Mouse (Mus musculus): ENCODE results near the gene Sytl1. TPM values are rescaled to one million over a fixed set of nuclear protein-coding genes. Genes with fewer than 3 reads are reported as not detected.

Sytl1 gene
- polyA plus RNA-seq, 1 experiment from 2014 or later, result 1.6 TPM

GRCm38 (mm10) chr4:133256820-133257219 lies 6.1 kb downstream of the Sytl1 start:
- H3K4me3 ChIP-seq, result peak overlapping the region; percentile 26; the same call in 1 of the 2 replicates
- H3K36me3 ChIP-seq (replicated peaks), result no peaks in the 10 kb centered on the region
- H3K9me3 ChIP-seq, result no peaks in the 10 kb centered on the region
- H3K27ac ChIP-seq (replicated peaks), result 0 out of 2 replicates have a peak overlapping the region, but pooled peaks have one; percentile 35
- H3K4me1 ChIP-seq, result peaks cover 23% of the 10 kb centered on the region
- peaks cover 75% of the 10 kb centered on the region for H3K27me3 ChIP-seq (replicated peaks; ENCODE audit: low read depth, poor library complexity, severe bottlenecking)
- 18% methylated on average over 24 of the region's 24 CpGs for WGBS
- DNase-seq (ENCODE audit: low spot score), result peak; percentile 40

- H3K4me1 ChIP-seq, result peaks cover 34% of the 10 kb centered on the region
- 63% methylated on average over 6 of the region's 6 CpGs for WGBS
- H3K36me3 ChIP-seq (replicated peaks), result no peaks in the 10 kb centered on the region
- H3K4me3 ChIP-seq, result no peak overlapping the region
- no peak for DNase-seq (ENCODE audit: low spot score)
- H3K27me3 ChIP-seq (replicated peaks; ENCODE audit: low read depth, poor library complexity, severe bottlenecking), result peaks cover 89% of the 10 kb centered on the region
- H3K9me3 ChIP-seq, result no peaks in the 10 kb centered on the region
- no peak overlapping the region for H3K27ac ChIP-seq (replicated peaks)
These were observed 7.5 kb downstream of the Sytl1 start for GRCm38 (mm10) chr4:133255392-133255791.

GRCm38 (mm10) chr4:133253412-133253811 lies 9.5 kb downstream of the Sytl1 start:
- Histone ChIP-seq H3K4me1 (peaks cover 41% of the 10 kb centered on the region), H3K4me3 (no peak overlapping the region), H3K27ac (replicated peaks) (no peak overlapping the region), H3K9me3 (no peaks in the 10 kb centered on the region), H3K36me3 (replicated peaks) (no peaks in the 10 kb centered on the region), H3K27me3 (replicated peaks; ENCODE audit: low read depth, poor library complexity, severe bottlenecking) (peaks cover 100% of the 10 kb centered on the region)
- no peak for DNase-seq (ENCODE audit: low spot score)
- WGBS, result 87% methylated on average over 12 of the region's 12 CpGs

- Histone ChIP-seq H3K27me3 (replicated peaks; ENCODE audit: low read depth, poor library complexity, severe bottlenecking) (peaks cover 100% of the 10 kb centered on the region), H3K4me1 (peaks cover 34% of the 10 kb centered on the region), H3K27ac (replicated peaks) (no peak overlapping the region), H3K9me3 (no peaks in the 10 kb centered on the region), H3K36me3 (replicated peaks) (no peaks in the 10 kb centered on the region), H3K4me3 (no peak overlapping the region)
- WGBS, result 34% methylated on average over 4 of the region's 4 CpGs
- peak; percentile 43 for DNase-seq (ENCODE audit: low spot score)
These were observed 10.8 kb downstream of the Sytl1 start for GRCm38 (mm10) chr4:133252089-133252488.

DNA sequence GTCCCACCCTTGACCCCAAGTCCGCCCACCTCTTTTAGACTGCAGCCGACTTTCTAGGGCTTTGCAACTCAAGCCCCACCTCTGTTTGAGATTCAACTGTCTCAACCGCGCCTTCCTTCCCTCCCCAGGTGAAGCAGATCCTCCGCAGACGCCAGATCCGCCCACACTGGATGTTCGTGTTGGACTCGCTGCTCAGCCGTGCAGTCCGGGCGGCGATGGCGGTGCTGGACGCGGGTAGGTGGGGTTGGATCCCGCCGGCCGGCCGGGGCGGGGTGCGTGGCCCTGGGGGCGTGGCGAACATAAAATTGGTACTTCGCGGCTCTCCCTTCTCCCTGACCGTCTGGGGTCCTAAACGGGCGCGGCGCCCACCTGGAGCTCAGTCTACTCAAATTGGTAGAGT lies 11.7 kb downstream of the Sytl1 start:
- Histone ChIP-seq H3K4me3 (peak overlapping the region; percentile 62), H3K36me3 (replicated peaks) (no peaks in the 10 kb centered on the region), H3K9me3 (no peaks in the 10 kb centered on the region), H3K4me1 (peaks cover 33% of the 10 kb centered on the region), H3K27me3 (replicated peaks; ENCODE audit: low read depth, poor library complexity, severe bottlenecking) (peaks cover 100% of the 10 kb centered on the region), H3K27ac (replicated peaks) (no peak overlapping the region; the same call in 1 of the 2 replicates)
- peak; percentile 57 for DNase-seq (ENCODE audit: low spot score)
- 1% methylated on average over 31 of the region's 31 CpGs for WGBS

- H3K4me1 ChIP-seq, result peaks cover 33% of the 10 kb centered on the region
- 2% methylated on average over 22 of the region's 22 CpGs for WGBS
- H3K4me3 ChIP-seq, result peak overlapping the region; percentile 62
- DNase-seq (ENCODE audit: low spot score), result peak; percentile 92
- H3K27me3 ChIP-seq (replicated peaks; ENCODE audit: low read depth, poor library complexity, severe bottlenecking), result peaks cover 100% of the 10 kb centered on the region
- no peaks in the 10 kb centered on the region for H3K36me3 ChIP-seq (replicated peaks)
- H3K9me3 ChIP-seq, result no peaks in the 10 kb centered on the region
- H3K27ac ChIP-seq (replicated peaks), result peak overlapping the region; percentile 30; the same call in 1 of the 2 replicates
These were observed 12.3 kb downstream of the Sytl1 start for GRCm38 (mm10) chr4:133250609-133251008.

DNA sequence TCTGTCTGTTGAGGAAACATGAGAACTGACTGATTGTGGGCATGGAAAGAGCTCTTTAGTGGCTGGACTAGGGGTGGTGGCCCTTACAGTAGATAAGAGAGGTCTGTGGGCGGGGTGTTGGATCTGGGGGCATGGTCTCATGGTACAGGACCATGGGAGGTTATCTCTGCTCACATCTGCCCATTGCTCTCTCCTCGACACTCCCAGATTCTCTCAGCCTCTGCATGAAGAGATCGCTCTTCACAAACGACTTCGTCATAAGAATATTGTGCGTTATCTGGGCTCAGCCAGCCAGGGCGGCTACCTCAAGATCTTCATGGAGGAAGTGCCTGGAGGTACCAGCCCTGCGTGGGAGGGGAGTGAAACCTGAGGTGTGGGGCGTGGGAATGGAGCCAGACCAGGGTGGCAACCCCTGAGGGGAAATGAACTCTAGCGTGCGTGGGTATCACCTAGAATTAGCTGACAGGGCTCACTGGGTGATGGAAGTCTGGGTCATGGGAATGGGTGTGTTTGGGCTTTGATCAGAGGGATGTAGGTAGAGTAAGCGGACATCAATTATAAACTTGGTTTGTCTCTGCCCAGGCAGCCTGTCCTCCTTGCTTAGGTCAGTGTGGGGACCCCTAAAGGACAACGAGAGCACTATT lies 15.0 kb downstream of the Sytl1 start:
- Histone ChIP-seq H3K36me3 (replicated peaks) (no peaks in the 10 kb centered on the region), H3K4me1 (peaks cover 43% of the 10 kb centered on the region), H3K9me3 (no peaks in the 10 kb centered on the region), H3K27me3 (replicated peaks; ENCODE audit: low read depth, poor library complexity, severe bottlenecking) (peaks cover 100% of the 10 kb centered on the region), H3K4me3 (no peak overlapping the region), H3K27ac (replicated peaks) (no peak overlapping the region)
- 77% methylated on average over 13 of the region's 13 CpGs for WGBS
- no peak for DNase-seq (ENCODE audit: low spot score)

DNA sequence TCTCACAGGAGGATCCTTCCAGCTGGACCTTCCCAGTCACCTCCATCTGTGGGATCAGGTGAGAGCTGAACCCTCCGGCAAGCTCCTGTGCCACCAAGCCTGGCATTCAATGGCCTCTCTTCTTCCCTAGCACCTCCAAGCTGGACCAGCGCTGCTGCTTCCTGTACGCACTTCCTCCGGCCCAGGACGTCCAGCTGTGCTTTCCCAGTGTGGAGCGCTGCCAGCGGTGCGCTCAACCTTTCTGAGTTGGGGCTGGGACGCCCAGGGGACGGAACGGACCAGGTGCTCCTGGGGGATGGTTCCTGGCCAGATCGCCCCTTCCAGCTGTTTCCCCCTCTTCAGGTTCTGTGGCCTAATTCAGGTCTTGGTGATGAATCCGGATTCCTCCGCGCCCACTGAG lies 15.8 kb downstream of the Sytl1 start:
- Histone ChIP-seq H3K36me3 (replicated peaks) (no peaks in the 10 kb centered on the region), H3K4me3 (no peak overlapping the region), H3K9me3 (no peaks in the 10 kb centered on the region), H3K27ac (replicated peaks) (no peak overlapping the region; the same call in 1 of the 2 replicates), H3K4me1 (peaks cover 50% of the 10 kb centered on the region), H3K27me3 (replicated peaks; ENCODE audit: low read depth, poor library complexity, severe bottlenecking) (peaks cover 100% of the 10 kb centered on the region)
- no peak for DNase-seq (ENCODE audit: low spot score)
- 23% methylated on average over 15 of the region's 15 CpGs for WGBS

DNA sequence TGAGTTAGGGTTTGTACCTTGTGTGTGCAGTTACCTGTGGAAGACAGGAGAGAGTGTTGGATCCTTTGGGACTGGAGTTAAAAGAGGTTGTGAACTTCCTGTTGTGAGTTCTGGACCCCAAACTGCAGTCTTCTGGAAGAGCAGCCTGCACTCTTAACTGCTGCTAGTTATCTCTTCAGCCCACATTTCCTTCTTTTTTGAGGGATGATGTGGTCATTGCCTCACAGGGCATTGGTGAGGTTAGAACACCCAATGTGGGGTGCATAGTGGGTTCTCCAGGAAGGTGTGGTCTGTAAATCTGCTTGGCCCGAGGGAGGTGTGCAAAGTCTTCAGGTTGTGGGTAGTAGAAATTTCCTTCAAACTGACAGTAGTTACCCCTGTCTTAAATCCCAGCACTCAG lies 18.6 kb downstream of the Sytl1 start:
- Histone ChIP-seq H3K4me3 (no peak overlapping the region), H3K9me3 (no peaks in the 10 kb centered on the region), H3K36me3 (replicated peaks) (no peaks in the 10 kb centered on the region), H3K27me3 (replicated peaks; ENCODE audit: low read depth, poor library complexity, severe bottlenecking) (peaks cover 95% of the 10 kb centered on the region), H3K4me1 (peaks cover 43% of the 10 kb centered on the region), H3K27ac (replicated peaks) (no peak overlapping the region)
- WGBS, result 86% methylated on average over 1 of the region's 1 CpGs
- DNase-seq (ENCODE audit: low spot score), result no peak

DNA sequence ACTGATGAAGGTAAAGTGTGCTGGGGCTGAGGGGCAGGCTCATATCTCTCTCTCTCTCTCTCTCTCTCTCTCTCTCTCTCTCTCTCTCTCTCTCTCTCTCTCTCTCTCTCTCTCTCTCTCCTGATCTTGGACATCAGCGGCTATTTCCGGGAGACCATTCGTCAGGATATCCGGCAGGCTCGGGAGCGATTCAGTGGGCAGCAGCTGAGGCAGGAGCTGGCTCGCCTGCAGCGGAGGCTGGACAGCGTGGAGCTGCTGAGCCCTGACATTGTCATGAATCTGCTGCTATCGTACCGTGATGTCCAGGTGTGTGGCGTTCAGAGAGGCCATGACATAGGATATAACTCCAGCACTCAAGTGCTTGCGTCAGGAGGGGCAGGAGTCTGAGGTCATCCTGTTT lies 19.4 kb downstream of the Sytl1 start:
- Histone ChIP-seq H3K4me1 (peaks cover 43% of the 10 kb centered on the region), H3K36me3 (replicated peaks) (no peaks in the 10 kb centered on the region), H3K27me3 (replicated peaks; ENCODE audit: low read depth, poor library complexity, severe bottlenecking) (peaks cover 95% of the 10 kb centered on the region), H3K9me3 (no peaks in the 10 kb centered on the region), H3K27ac (replicated peaks) (0 out of 2 replicates have a peak overlapping the region, but pooled peaks have one; percentile 14), H3K4me3 (0 out of 2 replicates have a peak overlapping the region, but pooled peaks have one; percentile 17)
- 57% methylated on average over 13 of the region's 13 CpGs for WGBS
- no peak for DNase-seq (ENCODE audit: low spot score)

GRCm38 (mm10) chr4:133242710-133243109 lies 20.2 kb downstream of the Sytl1 start:
- WGBS, result 56% methylated on average over 9 of the region's 9 CpGs
- peaks cover 90% of the 10 kb centered on the region for H3K27me3 ChIP-seq (replicated peaks; ENCODE audit: low read depth, poor library complexity, severe bottlenecking)

GRCm38 (mm10) chr4:133241910-133242309 lies 21.0 kb downstream of the Sytl1 start:
- WGBS, result 29% methylated on average over 11 of the region's 11 CpGs
- H3K27me3 ChIP-seq (replicated peaks; ENCODE audit: low read depth, poor library complexity, severe bottlenecking), result peaks cover 90% of the 10 kb centered on the region

More at GRCm38 (mm10) chr4:133242710-133243109, 20.2 kb downstream of the Sytl1 start:
- DNase-seq (ENCODE audit: low spot score), result no peak
- H3K9me3 ChIP-seq, result no peaks in the 10 kb centered on the region
- 0 out of 2 replicates have a peak overlapping the region, but pooled peaks have one; percentile 5 for H3K4me3 ChIP-seq
- H3K27ac ChIP-seq (replicated peaks), result no peak overlapping the region
- no peaks in the 10 kb centered on the region for H3K36me3 ChIP-seq (replicated peaks)
- peaks cover 43% of the 10 kb centered on the region for H3K4me1 ChIP-seq

More at GRCm38 (mm10) chr4:133241910-133242309, 21.0 kb downstream of the Sytl1 start:
- no peaks in the 10 kb centered on the region for H3K36me3 ChIP-seq (replicated peaks)
- H3K4me1 ChIP-seq, result peaks cover 38% of the 10 kb centered on the region
- H3K4me3 ChIP-seq, result peak overlapping the region; percentile 77
- peak overlapping the region; percentile 84; the same call in 1 of the 2 replicates for H3K27ac ChIP-seq (replicated peaks)
- no peaks in the 10 kb centered on the region for H3K9me3 ChIP-seq
- DNase-seq (ENCODE audit: low spot score), result no peak

All from embryonic facial prominence, embryonic 10.5 days (tissue).